Mouse (Mus musculus) hindbrain, embryonic 16.5 days (tissue): ENCODE measurements at regions not wholly inside any gene's neighbourhood (a gene's known extent, or its start where the extent isn't known, plus 50 kb on each side); places are given as distances from the start of the nearest gene placed in this dataset.

Experiments
- ATAC-seq: fragments of 200-750 bp; cut with Nextera tagmentation; 2 replicates; pipeline ENCODE4 v1.8.0; 2017; ENCODE audit warnings: moderate TSS enrichment, moderate library complexity
- H3K27ac ChIP-seq: fragments of 300-500 bp; sonication (generic); 2 replicates; pipeline ENCODE4 v1.5.1; 2014; ENCODE audit warnings: low read depth, mild to moderate bottlenecking, control low read depth, low read length, moderate library complexity
- H3K27me3 ChIP-seq: fragments of 300-500 bp; sonication (generic); replicated peaks from 2 replicates; pipeline ENCODE4 v1.6.1; 2014; ENCODE audit warnings: low read length; ENCODE audit not compliant: control insufficient read depth, insufficient read depth
- H3K36me3 ChIP-seq: fragments of 300-500 bp; sonication (generic); 2 replicates; pipeline ENCODE4 v1.6.1; 2014; ENCODE audit warnings: mild to moderate bottlenecking, low read length, moderate library complexity, mixed read lengths; ENCODE audit not compliant: control insufficient read depth, insufficient read depth
- H3K4me1 ChIP-seq: fragments of 300-500 bp; sonication (generic); 2 replicates; pipeline ENCODE4 v1.6.1; 2014; ENCODE audit warnings: low read depth, low read length; ENCODE audit not compliant: control insufficient read depth, insufficient read depth
- H3K4me2 ChIP-seq: fragments of 300-500 bp; sonication (generic); 2 replicates; pipeline ENCODE4 v1.6.1; 2014; ENCODE audit warnings: mild to moderate bottlenecking, low read length, control low read depth, moderate library complexity
- H3K4me3 ChIP-seq: fragments of 300-500 bp; sonication (generic); 2 replicates; pipeline ENCODE4 v1.5.1; 2014; ENCODE audit warnings: mild to moderate bottlenecking, low read length, control low read depth, moderate library complexity
- H3K9ac ChIP-seq: fragments of 300-500 bp; sonication (generic); 2 replicates; pipeline ENCODE4 v1.6.1; 2014; ENCODE audit warnings: low read depth, mild to moderate bottlenecking, control low read depth, low read length, moderate library complexity
- H3K9me3 ChIP-seq: fragments of 300-500 bp; sonication (generic); 2 replicates; pipeline ENCODE4 v1.6.1; 2014; ENCODE audit warnings: mild to moderate bottlenecking, low read length, moderate library complexity; ENCODE audit not compliant: control insufficient read depth
- WGBS: fragments of 180-500 bp; shearing (Covaris S2); extraction: QIAGEN DNeasy Blood & Tissue Kit; methylation state at CpG from one replicate; pipeline ENCODE4 v1.1.7; 2014; 5-methylcytosine and 5-hydroxymethylcytosine counted together

DNA sequence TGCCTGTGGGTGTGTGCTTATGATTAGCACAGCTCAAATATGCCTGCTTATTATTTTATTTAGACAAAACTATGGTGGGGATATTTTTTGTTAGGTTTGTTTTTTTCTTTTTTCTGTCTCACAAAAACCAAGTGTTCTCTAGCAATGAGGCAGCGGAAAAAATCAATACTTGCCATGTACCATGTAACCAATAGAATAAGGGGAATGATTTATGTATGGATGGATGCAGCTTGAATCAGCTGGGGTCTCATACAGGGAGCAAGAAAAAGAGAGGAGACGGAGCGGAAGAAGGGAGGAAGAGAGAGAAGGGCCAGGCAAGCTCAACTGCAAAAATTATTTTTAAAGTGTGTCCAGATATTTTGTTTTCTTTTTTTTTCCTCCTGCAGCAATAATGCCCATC is 97.2 kb upstream of the Ccdc85a start:
- H3K9ac ChIP-seq = no peak overlapping the region
- no peak for ATAC-seq
- H3K9me3 ChIP-seq = no peaks in the 10 kb centered on the region
- no peak overlapping the region for H3K4me2 ChIP-seq
- WGBS = 62% methylated on average over 3 of the region's 3 CpGs
- H3K27me3 ChIP-seq = no peaks in the 10 kb centered on the region
- no peaks in the 10 kb centered on the region for H3K4me1 ChIP-seq
- no peak overlapping the region for H3K4me3 ChIP-seq
- H3K36me3 ChIP-seq = no peaks in the 10 kb centered on the region
- no peak overlapping the region for H3K27ac ChIP-seq

DNA sequence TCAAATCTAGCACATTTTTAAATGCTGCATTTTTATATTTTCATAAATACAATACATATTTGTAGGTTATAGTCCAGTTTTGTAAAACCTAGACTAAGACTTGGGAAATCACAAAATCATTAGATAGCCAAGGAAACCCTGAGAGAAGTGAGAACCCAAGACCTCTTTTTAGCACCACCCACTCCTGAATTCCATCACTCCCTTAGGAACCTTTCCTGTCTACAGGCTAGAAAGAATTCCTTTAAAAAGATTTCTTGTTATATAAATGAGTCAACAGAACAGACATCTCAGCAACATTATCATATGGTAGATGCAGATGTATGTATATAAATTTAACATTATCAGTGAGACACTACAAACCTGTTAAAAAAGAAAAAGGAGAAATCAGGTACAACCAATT is 86.6 kb upstream of the Ccdc85a start:
- Histone ChIP-seq H3K27ac (no peak overlapping the region), H3K36me3 (no peaks in the 10 kb centered on the region), H3K4me2 (no peak overlapping the region), H3K4me3 (no peak overlapping the region), H3K9ac (no peak overlapping the region), H3K27me3 (no peaks in the 10 kb centered on the region), H3K9me3 (no peaks in the 10 kb centered on the region), H3K4me1 (no peaks in the 10 kb centered on the region)
- no peak for ATAC-seq

DNA sequence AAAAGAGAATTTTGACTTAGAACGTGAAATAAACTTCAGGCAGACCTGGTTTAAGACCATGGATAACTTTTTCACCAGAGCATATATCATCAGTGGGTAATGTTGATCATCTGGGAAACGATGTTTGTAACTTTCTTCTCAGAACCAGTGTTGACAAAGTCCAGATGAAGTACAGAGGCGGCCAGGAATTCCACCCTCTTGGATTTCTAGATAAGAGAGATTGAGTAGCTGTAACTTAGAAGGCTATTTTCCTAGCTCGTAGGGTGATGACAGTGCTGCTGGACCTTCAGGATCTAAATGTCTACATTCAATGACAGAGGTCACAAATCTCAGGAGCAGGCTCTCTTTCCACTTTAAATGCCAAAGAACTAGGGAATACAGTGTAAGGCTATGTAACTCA is 85.2 kb upstream of the Ccdc85a start:
- H3K4me1 ChIP-seq = no peaks in the 10 kb centered on the region
- ATAC-seq = no peak
- H3K4me2 ChIP-seq = no peak overlapping the region
- H3K27me3 ChIP-seq = no peaks in the 10 kb centered on the region
- no peak overlapping the region for H3K9ac ChIP-seq
- WGBS = 86% methylated on average over 4 of the region's 4 CpGs
- H3K9me3 ChIP-seq = no peaks in the 10 kb centered on the region
- no peak overlapping the region for H3K4me3 ChIP-seq
- no peaks in the 10 kb centered on the region for H3K36me3 ChIP-seq
- no peak overlapping the region for H3K27ac ChIP-seq

DNA sequence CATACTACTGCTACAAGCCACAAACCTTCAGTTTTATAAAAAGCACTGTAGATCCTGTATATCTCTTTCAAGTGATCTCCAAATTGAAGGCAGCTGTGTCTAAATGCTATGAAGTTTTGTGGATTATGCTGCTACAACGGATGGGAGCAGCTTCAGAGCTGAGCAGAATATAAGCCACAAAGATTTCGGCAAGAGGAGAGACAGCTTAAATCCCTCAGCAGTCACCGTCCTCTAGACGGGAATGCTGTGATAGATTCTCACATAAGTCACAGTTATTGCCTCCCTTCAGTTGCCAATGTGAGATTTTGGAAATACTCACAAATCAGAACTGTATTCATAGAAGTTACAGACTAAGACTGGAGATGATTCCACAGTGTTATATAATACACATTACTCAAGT is 76.3 kb upstream of the Ccdc85a start:
- H3K27ac ChIP-seq = no peak overlapping the region
- H3K4me3 ChIP-seq = no peak overlapping the region
- H3K9me3 ChIP-seq = no peaks in the 10 kb centered on the region
- H3K36me3 ChIP-seq = no peaks in the 10 kb centered on the region
- H3K27me3 ChIP-seq = no peaks in the 10 kb centered on the region
- no peak for ATAC-seq
- H3K4me2 ChIP-seq = no peak overlapping the region
- no peak overlapping the region for H3K9ac ChIP-seq
- WGBS = 83% methylated on average over 4 of the region's 4 CpGs
- H3K4me1 ChIP-seq = no peaks in the 10 kb centered on the region

DNA sequence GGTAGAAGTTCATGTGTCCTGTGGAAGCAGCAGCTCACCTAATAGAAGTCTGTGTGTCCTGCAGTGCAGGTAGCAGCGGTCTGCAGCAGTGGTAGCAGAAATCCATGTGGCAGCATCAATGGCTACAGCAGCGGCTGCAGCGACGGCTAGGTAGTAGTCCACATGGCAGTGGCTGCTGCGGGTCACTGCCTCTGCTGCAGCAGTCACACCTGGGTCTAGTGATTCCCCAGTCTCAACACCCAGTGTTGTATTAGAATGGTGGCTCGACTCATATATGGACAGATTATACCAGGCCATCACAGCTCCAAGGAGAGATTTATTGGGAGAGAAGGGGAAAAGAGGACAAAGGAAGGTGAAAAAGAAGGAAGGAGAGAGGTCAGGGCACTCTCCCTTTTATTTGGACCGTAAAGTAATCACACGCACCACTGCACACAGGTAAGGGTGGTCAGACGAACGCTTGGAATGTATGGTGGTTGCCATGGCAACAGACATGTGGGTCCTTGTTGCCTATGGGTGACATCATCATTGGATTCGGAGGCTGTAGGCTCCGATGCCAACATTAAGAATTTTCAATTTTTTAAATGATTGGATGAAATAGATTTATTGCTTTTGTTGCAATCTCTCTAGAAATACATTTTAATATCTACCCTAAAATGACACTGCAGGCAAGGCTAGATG is 71.2 kb upstream of the Ccdc85a start:
- no peak overlapping the region for H3K27ac ChIP-seq
- ATAC-seq = peak; percentile 56
- 79% methylated on average over 12 of the region's 12 CpGs for WGBS
- H3K27me3 ChIP-seq = no peaks in the 10 kb centered on the region
- no peak overlapping the region for H3K9ac ChIP-seq
- no peaks in the 10 kb centered on the region for H3K36me3 ChIP-seq
- H3K9me3 ChIP-seq = no peaks in the 10 kb centered on the region
- H3K4me3 ChIP-seq = no peak overlapping the region
- no peaks in the 10 kb centered on the region for H3K4me1 ChIP-seq
- H3K4me2 ChIP-seq = no peak overlapping the region

DNA sequence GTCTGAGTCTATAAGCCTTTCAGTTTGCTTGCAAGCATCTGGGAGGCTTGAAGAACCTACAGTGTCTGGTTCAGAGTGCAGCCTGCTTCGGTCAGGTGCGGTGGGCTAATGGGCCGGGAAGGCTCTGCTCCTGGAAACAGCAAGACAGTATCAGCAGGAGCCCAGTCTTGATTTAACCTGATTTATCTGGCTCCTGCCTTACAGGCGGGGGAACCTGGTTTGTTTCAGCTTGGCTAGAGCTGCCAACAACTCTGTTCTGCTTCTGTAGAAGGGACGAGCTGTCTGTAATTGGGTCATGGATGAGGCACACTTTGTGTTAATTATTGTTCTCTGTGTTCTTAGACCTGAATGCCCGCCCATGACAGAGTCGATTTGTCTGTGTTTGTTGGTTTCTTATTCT is 65.3 kb upstream of the Ccdc85a start:
- Histone ChIP-seq H3K27me3 (no peaks in the 10 kb centered on the region), H3K4me1 (no peaks in the 10 kb centered on the region)
- no peak for ATAC-seq

DNA sequence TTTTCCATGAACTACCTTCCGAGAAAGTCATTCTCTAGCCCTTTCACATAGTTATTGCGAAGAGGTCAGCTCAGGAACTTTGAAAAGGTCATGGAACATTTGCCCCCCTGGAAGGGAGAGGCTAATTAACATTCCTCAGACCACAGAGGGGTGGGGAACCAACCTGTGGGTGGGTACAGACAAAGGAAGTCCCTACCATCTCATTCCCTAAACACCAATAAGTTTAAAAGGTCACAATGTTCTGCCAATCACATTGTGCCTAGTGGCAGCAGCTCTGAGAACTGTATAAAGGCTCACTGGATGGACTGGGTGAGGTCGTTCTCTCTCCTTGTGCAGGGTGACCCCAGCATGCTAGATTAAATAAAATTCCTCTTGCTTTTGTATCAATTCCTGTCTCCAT is 64.8 kb upstream of the Ccdc85a start:
- H3K27ac ChIP-seq = no peak overlapping the region
- H3K9ac ChIP-seq = no peak overlapping the region
- H3K9me3 ChIP-seq = no peaks in the 10 kb centered on the region
- H3K4me2 ChIP-seq = no peak overlapping the region
- no peaks in the 10 kb centered on the region for H3K4me1 ChIP-seq
- no peaks in the 10 kb centered on the region for H3K36me3 ChIP-seq
- H3K4me3 ChIP-seq = no peak overlapping the region
- 29% methylated on average over 3 of the region's 3 CpGs for WGBS
- no peak for ATAC-seq
- H3K27me3 ChIP-seq = no peaks in the 10 kb centered on the region

More for the DNA sequence above, 65.3 kb upstream of the Ccdc85a start:
- Histone ChIP-seq H3K9me3 (no peaks in the 10 kb centered on the region), H3K9ac (no peak overlapping the region), H3K27ac (no peak overlapping the region), H3K4me2 (no peak overlapping the region), H3K36me3 (no peaks in the 10 kb centered on the region), H3K4me3 (no peak overlapping the region)
- 83% methylated on average over 7 of the region's 7 CpGs for WGBS

DNA sequence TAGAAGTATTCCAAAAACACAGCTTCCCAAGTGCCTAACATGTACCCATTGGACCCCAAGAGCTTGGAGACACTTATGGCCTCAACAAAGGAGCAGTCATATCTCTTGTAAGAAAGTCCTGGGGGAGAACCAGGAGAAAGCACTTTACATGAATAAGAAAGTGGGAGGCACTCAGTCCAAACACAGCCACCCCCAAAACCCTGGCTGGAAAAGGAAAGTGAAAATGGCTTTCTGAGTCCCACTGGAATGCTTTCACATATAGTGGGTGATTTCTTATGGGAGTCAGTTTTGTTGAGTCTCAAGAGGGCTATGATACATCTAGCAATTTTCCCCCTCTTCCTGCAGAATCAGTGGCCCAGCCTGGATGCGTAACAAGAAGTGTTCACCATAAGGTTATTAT is 55.0 kb upstream of the Ccdc85a start:
- Histone ChIP-seq H3K4me2 (no peak overlapping the region), H3K4me1 (no peaks in the 10 kb centered on the region), H3K27ac (no peak overlapping the region), H3K27me3 (no peaks in the 10 kb centered on the region), H3K9me3 (no peaks in the 10 kb centered on the region), H3K36me3 (no peaks in the 10 kb centered on the region), H3K9ac (no peak overlapping the region), H3K4me3 (no peak overlapping the region)
- WGBS = 93% methylated on average over 1 of the region's 1 CpGs
- no peak for ATAC-seq

DNA sequence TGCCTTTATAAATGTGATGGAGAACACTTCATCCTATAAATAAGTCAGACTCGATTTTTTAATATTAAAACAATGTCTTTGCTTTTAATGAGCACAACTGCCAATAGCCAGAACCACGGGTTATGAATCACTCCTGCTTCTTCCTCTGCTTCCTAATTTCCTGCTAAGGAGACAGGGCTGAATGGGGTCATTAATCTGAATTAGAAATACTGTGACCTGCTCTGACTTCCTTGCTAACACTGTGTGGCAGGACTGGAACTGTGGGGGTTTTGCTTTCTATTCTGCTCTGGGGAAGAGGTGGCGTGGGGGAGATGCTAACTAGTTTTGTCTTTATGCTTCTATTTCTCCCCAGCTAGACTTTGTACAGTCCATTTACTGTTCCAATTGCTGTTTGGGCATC is 52.6 kb upstream of the Ccdc85a start:
- Histone ChIP-seq H3K4me2 (no peak overlapping the region), H3K9ac (no peak overlapping the region), H3K27ac (no peak overlapping the region), H3K4me3 (no peak overlapping the region), H3K4me1 (no peaks in the 10 kb centered on the region), H3K9me3 (no peaks in the 10 kb centered on the region), H3K36me3 (no peaks in the 10 kb centered on the region), H3K27me3 (no peaks in the 10 kb centered on the region)
- 0 out of 2 replicates have a peak, but pooled peaks have one; percentile 48 for ATAC-seq
- WGBS = 44% methylated on average over 3 of the region's 3 CpGs
